Mouse (Mus musculus): ENCODE measurements around the gene Slc35f4.
"Not testable (repeated sequence)": the region's sequence is repeated elsewhere in the genome, so short reads cannot be mapped to it uniquely, and the experiment has no call there.

The Slc35f4 gene

DNA sequence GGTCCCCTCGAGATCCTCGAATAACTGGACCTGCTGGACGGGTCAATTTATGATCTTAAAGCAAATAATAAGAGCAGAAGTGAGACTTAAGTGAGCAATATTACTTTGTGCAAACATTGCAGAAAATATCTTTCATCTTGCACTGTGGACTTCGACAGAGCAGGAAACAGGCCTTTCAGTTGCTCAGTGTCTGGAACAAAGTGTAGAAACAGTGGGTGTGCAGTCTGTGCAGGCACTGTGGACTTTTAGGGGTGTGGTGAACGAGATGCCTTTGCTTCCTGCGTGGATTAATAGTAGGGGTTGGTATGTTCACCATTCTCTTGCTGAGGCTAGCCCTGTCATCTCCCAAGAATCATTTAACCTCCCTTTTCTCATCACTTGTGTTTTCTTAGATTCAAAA lies 247.0 kb downstream of the Slc35f4 start:
- no peak for DNase-seq (ENCODE audit: low spot score in 2 of 2)

DNA sequence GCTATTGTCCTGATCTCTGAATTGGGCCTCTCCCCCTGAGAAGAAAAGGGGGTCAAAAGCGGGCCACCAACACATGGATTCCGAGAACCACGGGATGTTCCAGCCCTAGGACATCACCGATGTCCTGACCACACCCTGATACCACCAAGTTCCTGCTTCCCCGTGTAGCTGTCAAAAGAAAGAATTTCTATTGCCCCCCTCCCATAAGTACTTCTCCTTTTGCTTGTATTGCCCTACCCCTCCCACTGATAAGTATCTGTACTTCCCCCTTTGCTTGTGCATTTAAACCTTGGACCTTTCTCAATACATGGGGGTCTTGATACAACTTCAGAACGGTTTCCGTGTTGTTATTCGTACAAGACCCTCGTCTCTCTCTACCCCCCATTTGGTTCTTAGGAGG lies 247.4 kb downstream of the Slc35f4 start:
- DNase-seq (ENCODE audit: low spot score in 2 of 2) = not testable (repeated sequence)

DNA sequence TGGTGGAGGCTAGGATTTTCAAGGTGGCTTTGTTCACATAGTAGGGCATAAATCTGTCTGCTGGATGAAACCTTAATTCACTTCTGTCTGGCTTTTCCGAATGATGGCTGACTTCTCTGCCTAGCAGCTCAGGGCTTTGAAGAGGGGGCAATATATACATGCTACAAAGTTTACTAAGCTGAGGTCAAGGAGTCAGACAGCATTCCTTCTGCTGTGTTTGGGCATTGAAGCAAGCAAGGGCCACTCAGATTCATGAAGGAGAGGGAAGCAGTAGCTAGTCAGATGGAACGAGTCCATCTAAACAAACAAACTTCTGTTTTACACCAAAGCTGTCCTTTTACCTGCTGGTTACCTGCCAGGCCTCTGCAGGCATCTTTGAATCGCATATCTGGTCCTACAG lies 248.2 kb downstream of the Slc35f4 start:
- no peak for DNase-seq (ENCODE audit: low spot score in 2 of 2)

DNA sequence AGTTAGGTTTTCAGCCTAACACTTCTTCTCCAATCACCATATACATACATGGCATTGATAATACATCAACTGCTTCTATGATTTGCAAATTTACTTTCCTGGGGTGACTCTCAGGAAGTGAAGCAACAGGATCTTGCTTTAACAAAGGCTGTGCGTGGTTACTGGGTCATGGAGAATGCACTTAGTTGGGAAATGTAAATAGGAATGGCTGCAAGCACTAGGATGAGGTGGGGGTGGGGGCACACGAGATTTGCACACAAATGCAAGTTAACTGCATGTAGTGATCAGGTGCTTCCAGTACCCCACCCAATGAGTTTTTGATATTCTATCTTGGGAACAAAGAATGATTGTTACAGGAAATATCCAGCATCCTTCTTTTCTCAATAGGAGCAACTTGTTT lies 250.5 kb downstream of the Slc35f4 start:
- no peak for DNase-seq (ENCODE audit: low spot score in 2 of 2)

DNA sequence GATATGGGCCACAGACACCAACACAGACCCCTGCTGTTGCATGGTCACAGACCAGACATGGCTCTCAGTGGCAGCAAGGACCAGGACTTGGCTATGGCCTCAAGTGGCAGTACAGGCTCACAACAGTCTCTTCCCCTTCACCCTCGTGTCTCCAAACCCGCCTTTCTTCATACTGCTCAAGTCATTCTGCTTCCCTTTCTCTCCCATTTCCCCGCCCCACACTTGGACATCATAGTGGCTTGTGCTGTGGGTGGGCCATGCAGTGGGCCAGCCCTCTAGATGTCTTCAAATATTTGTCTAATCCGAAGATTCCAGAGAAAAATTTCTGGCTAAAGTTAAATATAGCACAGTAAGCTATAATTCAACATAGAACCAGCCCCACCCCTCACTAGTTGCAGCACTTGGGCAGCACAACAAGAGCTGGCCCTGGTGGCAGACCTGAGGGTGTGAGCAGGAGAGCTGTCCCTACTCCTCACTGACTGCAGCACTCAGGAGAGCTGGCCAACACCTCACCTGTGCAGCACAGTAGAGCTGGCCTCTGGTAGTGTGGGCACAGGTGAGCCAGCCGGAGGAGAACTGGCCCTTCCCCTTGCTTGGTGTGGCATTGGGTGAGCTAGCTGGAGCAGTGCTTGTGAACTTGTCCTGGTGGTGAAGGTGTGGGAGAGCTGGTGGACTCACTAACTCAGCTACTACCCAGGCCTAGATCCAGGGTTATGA lies 260.4 kb downstream of the Slc35f4 start:
- no peak for DNase-seq (ENCODE audit: low spot score in 2 of 2)
